Mouse (Mus musculus): ENCODE data around the gene Mpzl2.

DNA sequence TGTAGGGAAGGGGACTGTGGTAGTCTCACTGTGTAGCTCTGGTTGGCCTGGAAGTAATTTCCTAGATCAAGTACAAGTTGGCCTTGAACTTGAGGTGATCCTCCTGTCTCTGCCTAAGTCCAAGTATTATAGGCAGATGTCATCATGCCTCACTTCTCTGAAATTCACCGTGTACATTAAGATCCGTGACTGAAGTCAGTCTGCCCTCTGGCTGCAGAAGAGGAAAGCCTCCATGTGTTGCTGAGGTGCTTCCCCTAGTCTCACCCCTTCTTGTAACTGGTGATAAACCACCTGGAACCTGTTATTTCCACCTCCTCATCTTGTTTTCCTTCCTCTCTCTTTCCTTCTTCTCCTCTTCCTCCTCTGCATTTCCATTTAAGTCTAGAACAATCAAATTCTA, 24.7 kb upstream of the Mpzl2 start:
- TF ChIP-seq CTCF (IDR thresholded peaks at IDR 0.05; ENCODE audit: low read depth, low read length) = no peak
- TF ChIP-seq POLR2A (IDR thresholded peaks at IDR 0.05; ENCODE audit: borderline replicate concordance, low read depth, low read length) = no peak

All from bone marrow macrophage, adult 2 months (primary cell).